Mouse (Mus musculus) hindbrain, postnatal 0 days (tissue): ENCODE measurements around the gene Kcnk15. TPM values are rescaled to one million over a fixed set of nuclear protein-coding genes. Genes with fewer than 3 reads are reported as not detected.

Experiments used
- ATAC-seq: fragments of 200-750 bp; cut with Nextera tagmentation; 2 replicates; pipeline ENCODE4 v1.8.0; 2017; ENCODE audit warnings: mild to moderate bottlenecking, moderate TSS enrichment, moderate library complexity
- DNase-seq: peaks from one replicate; pipeline ENCODE4 v3.0.0-alpha.2; 2015; ENCODE audit warnings: low spot score
- H3K27ac ChIP-seq: fragments of 300-500 bp; sonication (generic); 2 replicates; pipeline ENCODE4 v1.5.1; 2014; ENCODE audit warnings: mild to moderate bottlenecking
- H3K27me3 ChIP-seq: fragments of 300-500 bp; sonication (generic); 2 replicates; pipeline ENCODE4 v1.6.1; 2014; ENCODE audit warnings: low read length, mixed read lengths; ENCODE audit not compliant: insufficient read depth
- H3K36me3 ChIP-seq: fragments of 300-500 bp; sonication (generic); 2 replicates; pipeline ENCODE4 v1.6.1; 2014; ENCODE audit warnings: low read length, mixed read lengths; ENCODE audit not compliant: insufficient read depth
- H3K4me1 ChIP-seq: fragments of 300-500 bp; sonication (generic); 2 replicates; pipeline ENCODE4 v1.6.1; 2014; ENCODE audit warnings: antibody characterized with exemption, low read length, mixed read lengths; ENCODE audit not compliant: insufficient read depth
- H3K4me2 ChIP-seq: fragments of 300-500 bp; sonication (generic); 2 replicates; pipeline ENCODE4 v1.6.1; 2014; ENCODE audit warnings: low read depth, mild to moderate bottlenecking, low read length, moderate library complexity, mixed read lengths
- H3K4me3 ChIP-seq: fragments of 300-500 bp; sonication (generic); 2 replicates; pipeline ENCODE4 v1.5.1; 2014; ENCODE audit warnings: low read length
- H3K9ac ChIP-seq: fragments of 300-500 bp; sonication (generic); replicated peaks from 2 replicates; pipeline ENCODE4 v1.6.1; 2014; ENCODE audit warnings: mild to moderate bottlenecking, low read length, moderate library complexity, mixed read lengths
- H3K9me3 ChIP-seq: fragments of 300-500 bp; sonication (generic); 2 replicates; pipeline ENCODE4 v1.6.1; 2016; ENCODE audit warnings: low read length, mixed read lengths
- CTCF ChIP-seq: IDR thresholded peaks from 2 replicates; pipeline ENCODE4 v1.5.1; 2016; ENCODE audit warnings: antibody characterized with exemption, control low read depth, low read depth
- WGBS: fragments of 180-500 bp; shearing (Covaris S2); extraction: QIAGEN DNeasy Blood & Tissue Kit; methylation state at CpG from one replicate; pipeline ENCODE4 v1.1.7; 2014; 5-methylcytosine and 5-hydroxymethylcytosine counted together
- polyA plus RNA-seq: library from polyadenylated mRNA; unstranded; fragments of >200 nt; fragmentation: Nextera tagmentation; extraction: Ambion mirVana; gene quantifications from 2 replicates; pipeline ENCODE4 v1.2.1, GENCODE M21; 2015
- total RNA-seq: library from RNA; depleted of rRNA; stranded (reverse); fragments of >200 nt; gene quantifications from 2 replicates; pipeline ENCODE4 v1.2.3, GENCODE M21; 2014

Gene Kcnk15
- total and polyA plus RNA-seq, 2 experiments from 2014 or later: 0.40 to 0.58 TPM

DNA sequence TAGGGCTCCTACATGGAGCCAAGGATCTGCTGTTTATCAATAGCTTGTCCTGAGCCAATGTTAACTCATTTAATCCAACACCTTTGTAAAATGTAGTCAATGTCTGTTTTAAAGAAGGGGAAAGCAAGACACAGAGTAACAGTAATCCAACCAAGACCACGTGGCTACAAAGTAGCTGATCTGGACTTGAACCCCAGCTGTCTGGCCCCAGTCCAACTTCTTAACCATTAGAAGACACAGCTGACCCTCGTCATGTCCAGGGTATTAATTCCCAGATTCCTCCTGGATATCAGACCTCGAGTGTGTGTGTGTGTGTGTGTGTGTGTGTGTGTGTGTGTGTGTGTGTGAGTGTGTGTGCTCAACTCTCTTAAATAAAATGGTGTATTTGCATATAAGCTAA, 18.5 kb downstream of the Kcnk15 start:
- no peak for TF ChIP-seq CTCF
- Histone ChIP-seq H3K9ac (no peak overlapping the region), H3K4me3 (no peak overlapping the region), H3K9me3 (no peaks in the 10 kb centered on the region), H3K27ac (no peak overlapping the region), H3K27me3 (no peaks in the 10 kb centered on the region), H3K36me3 (no peaks in the 10 kb centered on the region), H3K4me1 (peaks cover 11% of the 10 kb centered on the region; the same call in 1 of the 2 replicates), H3K4me2 (no peak overlapping the region)
- WGBS: 46% methylated on average over 3 of the region's 3 CpGs
- DNase-seq (no peak), ATAC-seq (no peak)

DNA sequence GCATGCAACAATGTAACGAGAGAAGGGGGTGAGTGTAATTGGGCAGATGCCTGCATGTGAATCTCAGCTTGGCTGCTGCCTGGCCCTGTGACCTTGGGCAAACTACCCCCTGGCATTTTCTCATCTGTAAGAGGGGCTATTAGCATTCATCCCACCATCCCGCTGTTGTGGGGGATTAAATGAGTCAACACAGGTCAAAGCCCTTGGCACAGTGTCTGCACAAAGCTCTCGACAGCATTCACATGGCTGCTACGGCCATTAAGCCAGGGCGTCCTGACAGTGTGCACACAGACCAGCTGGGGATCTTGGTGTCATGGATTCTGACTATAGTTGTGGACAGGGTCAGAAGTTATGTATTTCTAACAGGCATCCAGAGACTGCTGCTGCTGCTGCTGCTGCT, 21.4 kb downstream of the Kcnk15 start:
- Histone ChIP-seq H3K4me1 (peaks cover 11% of the 10 kb centered on the region; the same call in 1 of the 2 replicates), H3K4me3 (no peak overlapping the region), H3K9ac (no peak overlapping the region), H3K4me2 (no peak overlapping the region), H3K9me3 (no peaks in the 10 kb centered on the region), H3K27ac (0 out of 2 replicates have a peak overlapping the region, but pooled peaks have one; percentile 45), H3K36me3 (no peaks in the 10 kb centered on the region), H3K27me3 (no peaks in the 10 kb centered on the region)
- peak; percentile 74 for DNase-seq
- TF ChIP-seq CTCF: no peak
- peak; percentile 63; the same call in 1 of the 2 replicates for ATAC-seq
- WGBS: 24% methylated on average over 5 of the region's 5 CpGs

DNA sequence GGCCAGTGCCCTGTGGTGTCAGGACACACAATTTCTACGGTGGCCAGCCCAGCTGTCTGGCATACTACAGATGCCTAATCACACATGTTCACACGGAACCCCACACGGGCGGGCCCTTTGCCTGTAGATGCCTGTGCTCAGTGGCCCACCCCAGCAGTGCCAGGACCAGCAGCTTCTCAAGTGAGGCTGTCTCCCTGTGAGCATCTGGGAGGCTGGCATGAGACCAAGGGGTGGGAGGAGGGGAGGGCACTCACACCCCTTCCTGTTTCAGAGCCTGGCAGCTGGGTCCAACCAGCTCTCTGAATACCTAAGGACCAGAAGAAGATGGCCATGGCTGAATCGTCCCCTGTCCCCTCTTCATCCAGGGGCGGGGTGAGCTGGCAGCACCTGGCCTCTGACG, 22.0 kb downstream of the Kcnk15 start:
- DNase-seq: peak; percentile 82
- Histone ChIP-seq H3K4me3 (no peak overlapping the region), H3K9me3 (no peaks in the 10 kb centered on the region), H3K4me2 (no peak overlapping the region), H3K36me3 (no peaks in the 10 kb centered on the region), H3K27ac (peak overlapping the region; percentile 45), H3K27me3 (no peaks in the 10 kb centered on the region), H3K9ac (no peak overlapping the region), H3K4me1 (peaks cover 11% of the 10 kb centered on the region; the same call in 1 of the 2 replicates)
- no peak for TF ChIP-seq CTCF
- WGBS: 37% methylated on average over 7 of the region's 7 CpGs
- peak; percentile 65 for ATAC-seq

DNA sequence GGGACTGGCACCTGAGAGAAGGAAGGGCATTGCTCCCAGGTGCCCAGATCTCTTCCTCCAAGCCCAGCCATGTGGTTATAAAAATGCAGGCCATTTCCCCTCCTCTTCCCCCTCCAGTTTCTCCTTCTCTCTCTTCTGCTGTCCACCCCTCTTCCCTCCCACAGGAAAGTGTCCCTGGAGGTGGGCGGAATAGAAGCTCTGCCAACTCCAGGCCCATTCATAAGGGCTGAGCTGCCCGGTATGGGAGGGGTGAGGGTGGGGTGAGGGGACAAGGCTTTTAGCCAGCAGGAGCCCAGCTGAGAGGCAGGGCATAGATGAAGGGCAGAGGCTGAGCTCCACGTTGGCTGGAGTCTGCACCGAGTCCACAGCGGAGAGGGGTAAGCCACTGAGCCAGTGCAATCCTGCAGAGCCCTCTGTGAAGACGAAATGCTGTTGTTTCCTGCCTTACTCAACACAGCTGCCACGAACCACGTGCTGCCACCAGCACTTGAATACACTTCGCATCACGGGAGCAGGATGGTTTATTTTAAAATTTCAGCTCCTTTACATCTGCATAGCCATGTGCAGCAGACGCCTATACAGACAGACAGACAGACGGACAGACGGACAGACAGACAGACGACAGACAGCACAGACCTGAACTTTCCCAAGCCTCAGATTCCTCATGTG, 23.5 kb downstream of the Kcnk15 start:
- TF ChIP-seq CTCF: no peak
- Histone ChIP-seq H3K27me3 (no peaks in the 10 kb centered on the region), H3K36me3 (no peaks in the 10 kb centered on the region), H3K9me3 (no peaks in the 10 kb centered on the region), H3K4me3 (no peak overlapping the region), H3K27ac (no peak overlapping the region), H3K4me2 (no peak overlapping the region), H3K4me1 (peaks cover 11% of the 10 kb centered on the region; the same call in 1 of the 2 replicates), H3K9ac (no peak overlapping the region)
- WGBS: 49% methylated on average over 14 of the region's 14 CpGs
- peak; percentile 36 for DNase-seq
- ATAC-seq: peak; percentile 34; the same call in 1 of the 2 replicates

DNA sequence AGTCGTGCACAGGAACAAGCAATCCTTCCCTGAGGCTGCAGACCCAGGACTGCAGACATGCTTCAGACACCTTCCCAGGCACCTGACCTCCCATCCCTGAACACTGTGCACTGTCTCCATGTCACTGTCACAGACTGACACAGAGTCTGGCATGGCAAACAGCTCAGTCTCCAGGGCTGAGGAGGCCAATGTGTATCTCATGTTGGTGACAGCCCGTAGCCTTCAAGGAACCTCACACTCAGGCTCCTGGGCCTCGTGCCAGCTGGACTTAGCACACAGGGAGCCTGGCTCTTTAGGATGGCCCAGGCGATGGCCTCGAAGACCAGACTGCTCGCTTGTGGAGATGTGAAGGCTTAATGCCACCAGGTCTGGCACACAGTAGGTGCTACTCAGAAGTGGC, 27.4 kb downstream of the Kcnk15 start:
- Histone ChIP-seq H3K4me3 (no peak overlapping the region), H3K36me3 (no peaks in the 10 kb centered on the region), H3K4me1 (peaks cover under 1% of the 10 kb centered on the region; the same call in 1 of the 2 replicates), H3K9me3 (no peaks in the 10 kb centered on the region), H3K9ac (no peak overlapping the region), H3K4me2 (no peak overlapping the region), H3K27ac (no peak overlapping the region), H3K27me3 (no peaks in the 10 kb centered on the region)
- no peak for TF ChIP-seq CTCF
- DNase-seq (peak; percentile 56), ATAC-seq (0 out of 2 replicates have a peak, but pooled peaks have one; percentile 41)
- 72% methylated on average over 6 of the region's 6 CpGs for WGBS

DNA sequence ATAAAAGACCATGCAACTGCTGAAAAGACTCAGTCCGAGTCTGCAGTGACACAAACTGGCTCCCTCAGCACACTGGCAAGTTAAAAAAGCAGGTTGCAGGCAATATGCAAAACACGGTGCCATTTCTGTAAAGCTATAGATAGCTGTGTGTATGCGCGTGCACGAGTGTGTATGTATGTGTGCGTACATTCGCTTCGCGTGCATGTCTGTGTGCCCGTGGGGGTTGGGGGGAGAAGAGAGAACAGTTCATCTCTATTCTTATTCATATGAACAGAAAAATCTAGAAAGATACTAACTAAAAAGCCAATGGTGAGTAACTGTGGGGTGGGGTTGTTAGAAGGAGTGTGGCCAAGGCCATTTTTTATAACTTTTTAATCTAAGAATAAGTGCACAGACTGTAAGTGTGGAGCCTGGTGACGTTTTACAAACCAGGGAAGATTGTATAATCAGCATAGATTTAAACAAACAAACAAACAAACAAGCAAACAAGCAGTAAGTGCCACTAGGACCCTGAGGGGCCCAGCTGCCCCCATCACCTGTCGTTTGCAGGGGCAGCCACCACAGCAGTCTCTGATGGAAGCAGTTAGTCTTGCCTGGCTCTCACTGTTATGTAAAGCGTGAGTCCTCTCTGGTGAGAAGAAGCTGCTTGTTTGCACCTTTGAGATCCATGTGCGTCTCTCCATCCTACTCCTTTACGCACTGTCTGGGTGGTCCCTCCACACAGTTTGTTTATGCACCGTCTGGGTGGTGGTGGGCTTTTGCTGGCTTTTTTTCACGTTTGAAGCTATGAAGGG, 29.6 kb downstream of the Kcnk15 start:
- WGBS: 67% methylated on average over 17 of the region's 17 CpGs

More for the DNA sequence above, 29.6 kb downstream of the Kcnk15 start:
- no peak for DNase-seq
- Histone ChIP-seq H3K9ac (no peak overlapping the region), H3K36me3 (no peaks in the 10 kb centered on the region), H3K4me2 (no peak overlapping the region), H3K9me3 (no peaks in the 10 kb centered on the region), H3K27me3 (no peaks in the 10 kb centered on the region), H3K4me3 (no peak overlapping the region), H3K4me1 (no peaks in the 10 kb centered on the region; the same call in 1 of the 2 replicates), H3K27ac (no peak overlapping the region)
- ATAC-seq: no peak
- no peak for TF ChIP-seq CTCF
